Mouse (Mus musculus): ENCODE measurements around the gene Camta1. TPM values are rescaled to one million over a fixed set of nuclear protein-coding genes. Genes with fewer than 3 reads are reported as not detected.

The Camta1 gene
- polyA plus RNA-seq, 1 experiment = 7.7 TPM

- H3K4me3 ChIP-seq (ENCODE audit: insufficient read depth, low read depth, low read length) = no peak overlapping the region
Observed at GRCm38 (mm10) chr4:150907099-150907498, 954.6 kb downstream of the Camta1 start.

DNA sequence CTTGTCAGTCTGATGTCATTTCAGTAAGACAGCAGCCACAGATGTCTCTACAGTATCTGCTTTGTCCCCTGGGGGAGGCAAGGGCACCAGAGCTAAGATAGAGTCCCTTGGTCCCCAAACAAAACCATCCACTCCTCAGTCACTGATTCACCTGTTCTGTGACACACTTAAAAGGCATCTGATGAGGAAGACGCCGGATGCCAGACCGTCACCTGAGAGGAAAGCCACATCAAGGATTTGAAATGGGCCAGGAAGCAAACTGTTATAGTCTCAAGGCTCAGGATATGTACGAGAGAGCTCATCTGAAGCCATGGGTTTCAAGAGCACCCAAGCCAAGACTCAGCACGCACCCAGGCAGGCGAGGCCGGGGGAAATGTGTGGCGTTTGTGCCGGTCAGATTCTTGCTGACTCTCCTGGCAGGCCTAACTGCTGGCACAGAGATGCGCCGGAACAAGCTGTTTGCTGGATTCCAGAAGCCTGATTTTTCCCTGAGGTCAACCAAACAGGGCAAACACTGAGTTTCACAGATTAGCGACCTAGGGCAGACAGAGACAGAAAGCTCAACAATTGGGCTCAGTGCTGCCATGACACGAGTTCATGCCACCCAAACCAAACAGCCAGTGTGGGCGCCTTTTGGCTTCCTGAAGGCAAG, 958.5 kb downstream of the Camta1 start:
- Histone ChIP-seq H3K36me3 (ENCODE audit: control insufficient read depth, insufficient read depth, low read length) (peaks cover 3% of the 10 kb centered on the region), H3K27ac (ENCODE audit: insufficient read depth, low read depth, low read length) (peak overlapping the region; percentile 90), H3K4me1 (ENCODE audit: control insufficient read depth, insufficient read depth, low read length) (peaks cover 39% of the 10 kb centered on the region), H3K27me3 (replicated peaks; ENCODE audit: control insufficient read depth, insufficient read depth, low read length) (no peaks in the 10 kb centered on the region), H3K4me3 (ENCODE audit: insufficient read depth, low read depth, low read length) (no peak overlapping the region)
- TF ChIP-seq CTCF (conservative IDR thresholded peaks at IDR 0.05; ENCODE audit: insufficient read depth, insufficient read length, low read depth, low read length) (no peak), POLR2A (IDR thresholded peaks at IDR 0.05; ENCODE audit: low read depth, low read length) (no peak)
- WGBS = 62% methylated on average over 14 of the region's 14 CpGs
- peak; percentile 92 for DNase-seq

More at GRCm38 (mm10) chr4:150907099-150907498, 954.6 kb downstream of the Camta1 start:
- peaks cover 3% of the 10 kb centered on the region for H3K36me3 ChIP-seq (ENCODE audit: control insufficient read depth, insufficient read depth, low read length)
- TF ChIP-seq CTCF (conservative IDR thresholded peaks at IDR 0.05; ENCODE audit: insufficient read depth, insufficient read length, low read depth, low read length) = no peak
- no peak for TF ChIP-seq POLR2A (IDR thresholded peaks at IDR 0.05; ENCODE audit: low read depth, low read length)
- H3K27ac ChIP-seq (ENCODE audit: insufficient read depth, low read depth, low read length) = peak overlapping the region; percentile 20; the same call in 1 of the 2 replicates
- no peak for DNase-seq
- WGBS = 67% methylated on average over 8 of the region's 8 CpGs
- H3K4me1 ChIP-seq (ENCODE audit: control insufficient read depth, insufficient read depth, low read length) = peaks cover 25% of the 10 kb centered on the region
- H3K27me3 ChIP-seq (replicated peaks; ENCODE audit: control insufficient read depth, insufficient read depth, low read length) = no peaks in the 10 kb centered on the region

GRCm38 (mm10) chr4:150902062-150902461, 959.6 kb downstream of the Camta1 start:
- 53% methylated on average over 12 of the region's 12 CpGs for WGBS
- peaks cover 41% of the 10 kb centered on the region for H3K4me1 ChIP-seq (ENCODE audit: control insufficient read depth, insufficient read depth, low read length)
- TF ChIP-seq POLR2A (IDR thresholded peaks at IDR 0.05; ENCODE audit: low read depth, low read length) (peak; percentile 10), CTCF (conservative IDR thresholded peaks at IDR 0.05; ENCODE audit: insufficient read depth, insufficient read length, low read depth, low read length) (no peak)
- H3K27me3 ChIP-seq (replicated peaks; ENCODE audit: control insufficient read depth, insufficient read depth, low read length) = no peaks in the 10 kb centered on the region
- H3K36me3 ChIP-seq (ENCODE audit: control insufficient read depth, insufficient read depth, low read length) = peaks cover 5% of the 10 kb centered on the region
- no peak overlapping the region for H3K4me3 ChIP-seq (ENCODE audit: insufficient read depth, low read depth, low read length)
- DNase-seq = peak; percentile 91
- H3K27ac ChIP-seq (ENCODE audit: insufficient read depth, low read depth, low read length) = peak overlapping the region; percentile 90

DNA sequence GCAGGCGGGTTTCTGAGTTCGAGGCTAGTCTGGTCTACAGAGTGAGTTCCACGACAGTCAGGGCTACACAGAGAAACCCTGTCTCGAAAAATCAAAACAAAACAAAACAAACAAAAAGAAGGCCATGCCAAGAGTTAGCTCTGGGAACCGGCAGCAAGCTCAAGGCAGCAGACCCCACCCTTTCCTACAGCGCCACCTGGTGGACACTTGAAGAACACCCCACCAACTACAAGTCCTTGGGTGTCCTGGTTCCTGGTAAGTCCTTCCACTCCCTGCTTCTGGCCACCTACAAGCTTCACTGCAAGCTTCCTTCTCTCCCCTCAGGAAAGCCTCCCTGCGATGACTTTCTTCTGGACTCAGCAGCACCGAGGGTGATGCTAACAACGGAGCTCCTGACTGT, 960.0 kb downstream of the Camta1 start:
- DNase-seq = peak; percentile 81
- Histone ChIP-seq H3K4me3 (ENCODE audit: insufficient read depth, low read depth, low read length) (no peak overlapping the region), H3K4me1 (ENCODE audit: control insufficient read depth, insufficient read depth, low read length) (peaks cover 41% of the 10 kb centered on the region), H3K27me3 (replicated peaks; ENCODE audit: control insufficient read depth, insufficient read depth, low read length) (no peaks in the 10 kb centered on the region), H3K36me3 (ENCODE audit: control insufficient read depth, insufficient read depth, low read length) (peaks cover 5% of the 10 kb centered on the region), H3K27ac (ENCODE audit: insufficient read depth, low read depth, low read length) (peak overlapping the region; percentile 85)
- TF ChIP-seq CTCF (conservative IDR thresholded peaks at IDR 0.05; ENCODE audit: insufficient read depth, insufficient read length, low read depth, low read length) (peak; percentile 81), POLR2A (IDR thresholded peaks at IDR 0.05; ENCODE audit: low read depth, low read length) (no peak)
- 36% methylated on average over 9 of the region's 9 CpGs for WGBS

GRCm38 (mm10) chr4:150900486-150900885, 961.2 kb downstream of the Camta1 start:
- Histone ChIP-seq H3K4me3 (ENCODE audit: insufficient read depth, low read depth, low read length) (no peak overlapping the region), H3K4me1 (ENCODE audit: control insufficient read depth, insufficient read depth, low read length) (peaks cover 41% of the 10 kb centered on the region), H3K27me3 (replicated peaks; ENCODE audit: control insufficient read depth, insufficient read depth, low read length) (no peaks in the 10 kb centered on the region), H3K36me3 (ENCODE audit: control insufficient read depth, insufficient read depth, low read length) (peaks cover 2% of the 10 kb centered on the region), H3K27ac (ENCODE audit: insufficient read depth, low read depth, low read length) (peak overlapping the region; percentile 85)
- no peak for TF ChIP-seq POLR2A (IDR thresholded peaks at IDR 0.05; ENCODE audit: low read depth, low read length)
- no peak for TF ChIP-seq CTCF (conservative IDR thresholded peaks at IDR 0.05; ENCODE audit: insufficient read depth, insufficient read length, low read depth, low read length)
- WGBS = 59% methylated on average over 13 of the region's 13 CpGs
- peak; percentile 74 for DNase-seq

- Histone ChIP-seq H3K4me1 (ENCODE audit: control insufficient read depth, insufficient read depth, low read length) (peaks cover 39% of the 10 kb centered on the region; the same call in 1 of the 2 replicates), H3K36me3 (ENCODE audit: control insufficient read depth, insufficient read depth, low read length) (peaks cover 2% of the 10 kb centered on the region), H3K4me3 (ENCODE audit: insufficient read depth, low read depth, low read length) (no peak overlapping the region), H3K27ac (ENCODE audit: insufficient read depth, low read depth, low read length) (peak overlapping the region; percentile 56), H3K27me3 (replicated peaks; ENCODE audit: control insufficient read depth, insufficient read depth, low read length) (no peaks in the 10 kb centered on the region)
- TF ChIP-seq CTCF (conservative IDR thresholded peaks at IDR 0.05; ENCODE audit: insufficient read depth, insufficient read length, low read depth, low read length) = peak; percentile 93
- TF ChIP-seq POLR2A (IDR thresholded peaks at IDR 0.05; ENCODE audit: low read depth, low read length) = no peak
- 24% methylated on average over 13 of the region's 13 CpGs for WGBS
- DNase-seq = peak; percentile 86
Observed at GRCm38 (mm10) chr4:150898716-150899365, 962.8 kb downstream of the Camta1 start.
